Mouse (Mus musculus): ENCODE measurements around the gene Uqcr11. TPM values are rescaled to one million over a fixed set of nuclear protein-coding genes. Genes with fewer than 3 reads are reported as not detected.

The Uqcr11 gene
- 532 and 742 TPM in 2 replicates for polyA plus RNA-seq (2014; fragmentation: Nextera tagmentation; extraction: Ambion mirVana)

DNA sequence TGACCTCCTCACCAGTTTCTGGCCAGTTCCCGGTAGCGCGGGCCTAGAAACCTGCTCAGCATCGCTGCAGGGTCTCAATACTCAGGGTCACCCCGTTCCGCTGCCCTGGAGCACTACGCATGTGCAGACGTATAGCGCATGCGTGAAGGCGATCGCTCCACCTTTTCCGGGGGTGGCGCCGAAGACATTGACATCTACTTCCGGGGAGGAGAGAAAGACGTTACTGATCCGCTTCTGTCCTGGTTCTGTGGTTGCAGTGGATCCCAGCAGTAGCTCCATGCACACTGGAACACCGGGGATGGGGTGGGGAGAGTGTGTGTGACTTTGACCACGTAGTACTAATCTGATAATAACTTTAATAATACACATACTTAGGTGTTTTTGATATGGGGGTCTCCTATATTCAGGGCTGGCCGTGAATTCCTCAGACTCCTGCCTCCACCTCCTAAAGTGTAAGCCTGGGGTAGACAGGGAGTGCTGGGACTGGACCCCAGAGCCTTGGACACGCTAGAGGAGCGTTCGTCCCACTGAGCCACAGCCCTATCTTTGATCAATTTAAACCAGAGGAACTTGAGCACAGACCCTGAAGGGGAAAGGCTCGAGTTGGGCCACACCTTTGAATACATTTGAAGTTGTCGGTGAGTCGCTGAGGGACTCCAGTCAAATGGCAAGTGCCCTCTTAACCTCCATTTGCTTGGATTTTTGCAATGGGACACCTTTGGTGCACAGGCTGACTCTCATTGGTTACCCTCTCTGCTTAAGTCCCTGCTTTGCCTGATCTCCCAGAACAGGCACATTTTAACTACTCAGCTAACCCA lies at the start of gene Uqcr11:
Uqcr11 (minus strand) TSS at position 147 of the 818 bp plus-strand sequence.
- H3K27ac ChIP-seq (replicated peaks; ENCODE audit: low read depth, low read length) = peak within 1 kb of the TSS; percentile 76
- H3K9me3 ChIP-seq (ENCODE audit: control insufficient read depth, low read length) = no peaks in the 10 kb centered on the region
- peaks cover 17% of the 10 kb centered on the region for H3K4me1 ChIP-seq (ENCODE audit: control insufficient read depth, insufficient read depth, low read length)
- H3K36me3 ChIP-seq (ENCODE audit: control insufficient read depth, insufficient read depth, low read length) = peaks cover 48% of the 10 kb centered on the region
- H3K4me2 ChIP-seq (ENCODE audit: low read length) = peak within 1 kb of the TSS; percentile 95
- peak within 1 kb of the TSS; percentile 81 for H3K4me3 ChIP-seq (replicated peaks; ENCODE audit: low read depth, low read length)
- peak within 1 kb of the TSS; percentile 80 for H3K9ac ChIP-seq (replicated peaks; ENCODE audit: low read length)
- no peaks in the 10 kb centered on the region for H3K27me3 ChIP-seq (ENCODE audit: control insufficient read depth, insufficient read depth, low read length)
- 2% methylated on average over 27 of the region's 27 CpGs for WGBS
- ATAC-seq (ENCODE audit: low FRiP score, low TSS enrichment) (peak; percentile 74), DNase-seq (peak; percentile 97)

- Histone ChIP-seq H3K4me1 (ENCODE audit: control insufficient read depth, insufficient read depth, low read length) (no peaks in the 10 kb centered on the region), H3K27me3 (ENCODE audit: control insufficient read depth, insufficient read depth, low read length) (no peaks in the 10 kb centered on the region), H3K4me3 (replicated peaks; ENCODE audit: low read depth, low read length) (no peak overlapping the region), H3K36me3 (ENCODE audit: control insufficient read depth, insufficient read depth, low read length) (no peaks in the 10 kb centered on the region), H3K27ac (replicated peaks; ENCODE audit: low read depth, low read length) (no peak overlapping the region), H3K9me3 (ENCODE audit: control insufficient read depth, low read length) (no peaks in the 10 kb centered on the region), H3K4me2 (ENCODE audit: low read length) (no peak overlapping the region), H3K9ac (replicated peaks; ENCODE audit: low read length) (no peak overlapping the region)
- DNase-seq (no peak), ATAC-seq (ENCODE audit: low FRiP score, low TSS enrichment) (no peak)
- WGBS = 86% methylated on average over 5 of the region's 5 CpGs
Observed at GRCm38 (mm10) chr10:80455697-80456096, 49.1 kb upstream of the Uqcr11 start.

GRCm38 (mm10) chr10:80454781-80455180 lies 48.2 kb upstream of the Uqcr11 start:
- H3K4me2 ChIP-seq (ENCODE audit: low read length) = no peak overlapping the region
- DNase-seq (no peak), ATAC-seq (ENCODE audit: low FRiP score, low TSS enrichment) (no peak)
- H3K4me3 ChIP-seq (replicated peaks; ENCODE audit: low read depth, low read length) = no peak overlapping the region
- no peaks in the 10 kb centered on the region for H3K9me3 ChIP-seq (ENCODE audit: control insufficient read depth, low read length)
- no peaks in the 10 kb centered on the region for H3K4me1 ChIP-seq (ENCODE audit: control insufficient read depth, insufficient read depth, low read length)
- H3K27ac ChIP-seq (replicated peaks; ENCODE audit: low read depth, low read length) = no peak overlapping the region
- 88% methylated on average over 5 of the region's 5 CpGs for WGBS
- no peaks in the 10 kb centered on the region for H3K36me3 ChIP-seq (ENCODE audit: control insufficient read depth, insufficient read depth, low read length)
- H3K27me3 ChIP-seq (ENCODE audit: control insufficient read depth, insufficient read depth, low read length) = no peaks in the 10 kb centered on the region
- H3K9ac ChIP-seq (replicated peaks; ENCODE audit: low read length) = no peak overlapping the region

GRCm38 (mm10) chr10:80453601-80454000 lies 47.0 kb upstream of the Uqcr11 start:
- Histone ChIP-seq H3K9ac (replicated peaks; ENCODE audit: low read length) (no peak overlapping the region), H3K4me3 (replicated peaks; ENCODE audit: low read depth, low read length) (no peak overlapping the region), H3K4me1 (ENCODE audit: control insufficient read depth, insufficient read depth, low read length) (no peaks in the 10 kb centered on the region), H3K36me3 (ENCODE audit: control insufficient read depth, insufficient read depth, low read length) (no peaks in the 10 kb centered on the region), H3K4me2 (ENCODE audit: low read length) (no peak overlapping the region), H3K9me3 (ENCODE audit: control insufficient read depth, low read length) (no peaks in the 10 kb centered on the region), H3K27ac (replicated peaks; ENCODE audit: low read depth, low read length) (no peak overlapping the region), H3K27me3 (ENCODE audit: control insufficient read depth, insufficient read depth, low read length) (no peaks in the 10 kb centered on the region)
- ATAC-seq (ENCODE audit: low FRiP score, low TSS enrichment) = no peak
- no peak for DNase-seq
- WGBS = 67% methylated on average over 10 of the region's 10 CpGs

GRCm38 (mm10) chr10:80450599-80450998 lies 44.0 kb upstream of the Uqcr11 start:
- H3K4me1 ChIP-seq (ENCODE audit: control insufficient read depth, insufficient read depth, low read length) = no peaks in the 10 kb centered on the region
- ATAC-seq (ENCODE audit: low FRiP score, low TSS enrichment) (no peak), DNase-seq (no peak)
- no peak overlapping the region for H3K4me2 ChIP-seq (ENCODE audit: low read length)
- no peak overlapping the region for H3K9ac ChIP-seq (replicated peaks; ENCODE audit: low read length)
- H3K27me3 ChIP-seq (ENCODE audit: control insufficient read depth, insufficient read depth, low read length) = no peaks in the 10 kb centered on the region
- H3K4me3 ChIP-seq (replicated peaks; ENCODE audit: low read depth, low read length) = no peak overlapping the region
- H3K9me3 ChIP-seq (ENCODE audit: control insufficient read depth, low read length) = no peaks in the 10 kb centered on the region
- no peaks in the 10 kb centered on the region for H3K36me3 ChIP-seq (ENCODE audit: control insufficient read depth, insufficient read depth, low read length)
- 18% methylated on average over 6 of the region's 6 CpGs for WGBS
- no peak overlapping the region for H3K27ac ChIP-seq (replicated peaks; ENCODE audit: low read depth, low read length)

DNA sequence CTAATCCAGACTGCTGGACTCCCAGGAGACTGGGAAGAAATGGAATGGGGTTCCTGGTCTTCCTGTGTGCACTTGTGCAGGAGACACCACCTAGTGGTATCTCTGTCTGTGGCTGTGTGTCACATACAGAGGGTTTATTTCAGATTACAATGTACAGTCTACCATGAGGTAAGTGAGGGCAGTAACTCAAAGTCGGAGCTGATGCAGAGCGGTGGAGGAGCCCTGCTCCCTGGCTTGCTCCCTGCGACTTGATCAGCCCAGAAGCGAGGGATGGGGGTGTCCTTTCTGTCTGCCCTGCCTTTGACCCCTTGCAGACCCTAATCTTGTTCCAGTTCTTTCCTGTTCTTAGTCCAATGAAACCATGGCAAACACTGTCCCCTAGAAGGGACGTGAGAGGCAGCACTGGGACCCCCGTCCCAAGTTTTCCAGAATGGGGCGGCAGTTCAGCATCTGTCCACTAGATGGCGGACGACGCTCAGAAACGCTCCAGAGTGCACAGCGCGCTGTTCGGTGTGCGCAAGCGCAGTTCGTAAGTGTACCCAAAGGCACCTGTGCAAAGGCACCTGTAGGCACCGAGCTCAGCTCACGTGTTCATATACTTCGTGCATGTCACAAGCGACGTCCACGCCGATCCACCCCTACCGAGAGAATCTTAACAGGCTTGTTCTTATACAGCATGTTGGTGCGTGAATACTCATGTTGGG lies 39.4 kb upstream of the Uqcr11 start:
- DNase-seq = peak; percentile 94
- Histone ChIP-seq H3K4me3 (replicated peaks; ENCODE audit: low read depth, low read length) (0 out of 2 replicates have a peak overlapping the region, but pooled peaks have one; percentile 12), H3K27me3 (ENCODE audit: control insufficient read depth, insufficient read depth, low read length) (no peaks in the 10 kb centered on the region), H3K36me3 (ENCODE audit: control insufficient read depth, insufficient read depth, low read length) (no peaks in the 10 kb centered on the region), H3K27ac (replicated peaks; ENCODE audit: low read depth, low read length) (no peak overlapping the region), H3K9me3 (ENCODE audit: control insufficient read depth, low read length) (no peaks in the 10 kb centered on the region), H3K4me2 (ENCODE audit: low read length) (peak overlapping the region; percentile 43), H3K9ac (replicated peaks; ENCODE audit: low read length) (no peak overlapping the region), H3K4me1 (ENCODE audit: control insufficient read depth, insufficient read depth, low read length) (no peaks in the 10 kb centered on the region)
- 5% methylated on average over 26 of the region's 26 CpGs for WGBS
- peak; percentile 78 for ATAC-seq (ENCODE audit: low FRiP score, low TSS enrichment)

- H3K4me3 ChIP-seq (replicated peaks; ENCODE audit: low read depth, low read length) = no peak overlapping the region
- H3K9ac ChIP-seq (replicated peaks; ENCODE audit: low read length) = no peak overlapping the region
- H3K4me1 ChIP-seq (ENCODE audit: control insufficient read depth, insufficient read depth, low read length) = no peaks in the 10 kb centered on the region
- no peaks in the 10 kb centered on the region for H3K27me3 ChIP-seq (ENCODE audit: control insufficient read depth, insufficient read depth, low read length)
- ATAC-seq (ENCODE audit: low FRiP score, low TSS enrichment) (no peak), DNase-seq (no peak)
- no peak overlapping the region for H3K4me2 ChIP-seq (ENCODE audit: low read length)
- WGBS = 35% methylated on average over 1 of the region's 1 CpGs
- H3K36me3 ChIP-seq (ENCODE audit: control insufficient read depth, insufficient read depth, low read length) = no peaks in the 10 kb centered on the region
- H3K27ac ChIP-seq (replicated peaks; ENCODE audit: low read depth, low read length) = no peak overlapping the region
- H3K9me3 ChIP-seq (ENCODE audit: control insufficient read depth, low read length) = no peaks in the 10 kb centered on the region
Observed at GRCm38 (mm10) chr10:80445052-80445451, 38.4 kb upstream of the Uqcr11 start.

DNA sequence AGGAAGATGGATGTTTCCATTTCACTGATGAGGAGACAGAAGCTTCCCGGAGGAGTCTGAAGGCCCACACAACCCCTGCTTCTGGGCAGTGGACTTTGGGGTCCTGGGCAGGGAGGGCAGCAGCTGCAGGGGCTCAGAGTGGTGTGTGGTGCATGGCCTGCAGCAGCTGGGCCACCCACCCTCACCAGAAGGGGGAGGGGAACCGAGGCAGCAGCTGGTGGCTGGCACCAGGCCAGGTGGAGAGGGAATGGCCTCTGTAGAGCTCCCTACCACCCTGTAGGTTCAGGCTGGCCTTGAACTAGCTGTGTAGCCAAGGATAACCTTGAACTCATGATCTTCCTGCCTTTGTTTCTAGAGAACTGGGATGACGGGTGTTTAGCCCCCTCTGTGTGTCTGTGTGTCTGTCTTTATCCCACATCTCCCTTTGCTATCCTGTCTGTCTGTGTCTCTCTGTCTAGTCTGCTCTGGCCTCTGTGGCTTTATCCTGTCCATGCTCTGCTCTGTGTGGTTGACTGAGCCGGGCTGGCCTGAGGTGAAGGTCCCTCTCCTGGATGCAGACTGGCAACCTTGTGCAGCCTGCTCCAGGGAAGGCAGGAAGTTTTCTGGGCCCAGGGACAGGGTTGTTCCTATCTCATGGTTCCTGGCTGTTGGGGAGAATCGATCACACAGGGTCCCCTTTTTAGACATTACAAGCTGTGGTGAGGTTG lies 37.9 kb upstream of the Uqcr11 start:
- 43% methylated on average over 5 of the region's 5 CpGs for WGBS
- Histone ChIP-seq H3K9me3 (ENCODE audit: control insufficient read depth, low read length) (no peaks in the 10 kb centered on the region), H3K9ac (replicated peaks; ENCODE audit: low read length) (peak overlapping the region; percentile 29; the same call in 1 of the 2 replicates), H3K27me3 (ENCODE audit: control insufficient read depth, insufficient read depth, low read length) (no peaks in the 10 kb centered on the region), H3K36me3 (ENCODE audit: control insufficient read depth, insufficient read depth, low read length) (no peaks in the 10 kb centered on the region), H3K4me1 (ENCODE audit: control insufficient read depth, insufficient read depth, low read length) (no peaks in the 10 kb centered on the region), H3K27ac (replicated peaks; ENCODE audit: low read depth, low read length) (no peak overlapping the region), H3K4me3 (replicated peaks; ENCODE audit: low read depth, low read length) (no peak overlapping the region), H3K4me2 (ENCODE audit: low read length) (no peak overlapping the region)
- ATAC-seq (ENCODE audit: low FRiP score, low TSS enrichment) (no peak), DNase-seq (peak; percentile 44)
